Mouse (Mus musculus) neural tube, postnatal 0 days (tissue): ENCODE results near the gene Arhgef28. TPM values are rescaled to one million over a fixed set of nuclear protein-coding genes. Genes with fewer than 3 reads are reported as not detected.

Experiments
- polyA plus RNA-seq: library from polyadenylated mRNA; unstranded; fragments of >200 nt; fragmentation: Nextera tagmentation; extraction: Ambion mirVana; gene quantifications from 2 replicates; pipeline ENCODE4 v1.2.1, GENCODE M21; 2015

Gene Arhgef28
- 46.2 and 51.6 TPM in 2 replicates for polyA plus RNA-seq

GRCm38 (mm10) chr13:98205771-98206545 lies at the start of gene Arhgef28:
Gene Arhgef28 (minus strand): TSS chr13:98206439.

Other genes starting within 250 kb of the Arhgef28 start
- gene Utp15, start 56.6 kb upstream of the Arhgef28 start, polyA plus RNA-seq, result 18.6 and 19.0 TPM in 2 replicates
- gene Ankra2, start 56.6 kb upstream of the Arhgef28 start, polyA plus RNA-seq, result 76.7 and 79.2 TPM in 2 replicates
- not detected in 2 replicates for gene Gm21976, start 73.4 kb upstream of the Arhgef28 start, polyA plus RNA-seq
- 400 and 460 TPM in 2 replicates for gene Btf3, start 110.6 kb upstream of the Arhgef28 start, polyA plus RNA-seq
- gene Foxd1, start 147.8 kb upstream of the Arhgef28 start, polyA plus RNA-seq, result 0.75 and 2.3 TPM in 2 replicates